Mouse (Mus musculus): ENCODE data around the gene Gm5089. TPM values are rescaled to one million over a fixed set of nuclear protein-coding genes. Genes with fewer than 3 reads are reported as not detected.

Gm5089 gene
- total and polyA plus RNA-seq, 3 experiments = not detected

GRCm38 (mm10) chr14:122489686-122490414 is 38.9 kb upstream of the Gm5089 start:
- H3K4me1 ChIP-seq (ENCODE audit: control insufficient read depth in 1 of 2, insufficient read depth in 2 of 2, low read length in 2 of 2) = no peaks in the 10 kb centered on the region
- no peaks in the 10 kb centered on the region for H3K27me3 ChIP-seq (ENCODE audit: control insufficient read depth in 1 of 2, insufficient read depth in 2 of 2, low read length in 2 of 2)
- H3K9ac ChIP-seq (ENCODE audit: control insufficient read depth, low read depth, low read length, poor library complexity, severe bottlenecking) = no peak overlapping the region
- H3K27ac ChIP-seq (ENCODE audit: control insufficient read depth, low read depth, low read length) = no peak overlapping the region
- no peak overlapping the region for H3K4me3 ChIP-seq (ENCODE audit: control insufficient read depth in 1 of 2, insufficient read depth in 1 of 2, low read depth in 2 of 2, low read length in 2 of 2)
- TF ChIP-seq MAZ (IDR thresholded peaks at IDR 0.05; ENCODE audit: low read depth, low read length) (no peak), MYB (IDR thresholded peaks at IDR 0.05; ENCODE audit: low read depth, low read length) (no peak), TCF12 (IDR thresholded peaks at IDR 0.05; ENCODE audit: low read depth, low read length) (no peak), CHD2 (IDR thresholded peaks at IDR 0.05; ENCODE audit: low read length) (no peak), NRF1 (IDR thresholded peaks at IDR 0.05; ENCODE audit: insufficient read depth, low read depth, low read length, poor library complexity, severe bottlenecking) (no peak), USF1 (IDR thresholded peaks at IDR 0.05; ENCODE audit: low read depth, low read length) (no peak), RAD21 (IDR thresholded peaks at IDR 0.05; ENCODE audit: low read depth, low read length) (no peak), TBP (IDR thresholded peaks at IDR 0.05; ENCODE audit: low read depth, low read length) (no peak), MYC (IDR thresholded peaks at IDR 0.05; ENCODE audit: low read depth, low read length) (no peak), POLR2AphosphoS2 (IDR thresholded peaks at IDR 0.05; ENCODE audit: low read length) (no peak), E2F4 (IDR thresholded peaks at IDR 0.05; ENCODE audit: borderline replicate concordance, low read depth, low read length) (no peak), NELFE (IDR thresholded peaks at IDR 0.05; ENCODE audit: low read depth, low read length) (no peak)
- DNase-seq (ENCODE audit: low read depth, low spot score) = no peak
- no peaks in the 10 kb centered on the region for H3K36me3 ChIP-seq (ENCODE audit: control insufficient read depth in 1 of 2, insufficient read depth in 2 of 2, low read length in 2 of 2)
- no peaks in the 10 kb centered on the region for H3K9me3 ChIP-seq (replicated peaks; ENCODE audit: insufficient read depth, low read length)
- no peaks in the 10 kb centered on the region for H3K79me2 ChIP-seq (ENCODE audit: control insufficient read depth, insufficient read depth, low read length, poor library complexity)

GRCm38 (mm10) chr14:122489041-122489440 is 38.1 kb upstream of the Gm5089 start:
- no peak overlapping the region for H3K4me3 ChIP-seq (ENCODE audit: control insufficient read depth in 1 of 2, insufficient read depth in 1 of 2, low read depth in 2 of 2, low read length in 2 of 2)
- no peak for DNase-seq (ENCODE audit: low read depth, low spot score)
- no peak overlapping the region for H3K27ac ChIP-seq (ENCODE audit: control insufficient read depth, low read depth, low read length)
- no peaks in the 10 kb centered on the region for H3K27me3 ChIP-seq (ENCODE audit: control insufficient read depth in 1 of 2, insufficient read depth in 2 of 2, low read length in 2 of 2)
- H3K9ac ChIP-seq (ENCODE audit: control insufficient read depth, low read depth, low read length, poor library complexity, severe bottlenecking) = no peak overlapping the region
- H3K79me2 ChIP-seq (ENCODE audit: control insufficient read depth, insufficient read depth, low read length, poor library complexity) = no peaks in the 10 kb centered on the region
- TF ChIP-seq NELFE (IDR thresholded peaks at IDR 0.05; ENCODE audit: low read depth, low read length) = no peak
- TF ChIP-seq ZMIZ1 (IDR thresholded peaks at IDR 0.05; ENCODE audit: low read depth, low read length) = no peak
- no peak for TF ChIP-seq CTCF (IDR thresholded peaks at IDR 0.05 in 2 of 3, conservative IDR thresholded peaks at IDR 0.05 in 1 of 3; ENCODE audit: control insufficient read depth in 1 of 3, insufficient read depth in 1 of 3, low read depth in 2 of 3, low read length in 3 of 3, poor library complexity in 1 of 3, severe bottlenecking in 1 of 3)
- no peak for TF ChIP-seq TCF12 (IDR thresholded peaks at IDR 0.05; ENCODE audit: low read depth, low read length)
- TF ChIP-seq TBP (IDR thresholded peaks at IDR 0.05; ENCODE audit: low read depth, low read length) = no peak
- TF ChIP-seq HCFC1 (IDR thresholded peaks at IDR 0.05; ENCODE audit: low read depth, low read length) = no peak
- no peak for TF ChIP-seq POLR2AphosphoS2 (IDR thresholded peaks at IDR 0.05; ENCODE audit: low read length)
- no peak for TF ChIP-seq ELF1 (IDR thresholded peaks at IDR 0.05; ENCODE audit: low read depth, low read length)
- no peak for TF ChIP-seq MAX (IDR thresholded peaks at IDR 0.05; ENCODE audit: low read length)
- TF ChIP-seq NRF1 (IDR thresholded peaks at IDR 0.05; ENCODE audit: insufficient read depth, low read depth, low read length, poor library complexity, severe bottlenecking) = no peak
- TF ChIP-seq SIN3A (IDR thresholded peaks at IDR 0.05; ENCODE audit: low read length) = no peak
- H3K9me3 ChIP-seq (replicated peaks; ENCODE audit: insufficient read depth, low read length) = no peaks in the 10 kb centered on the region
- H3K4me1 ChIP-seq (ENCODE audit: control insufficient read depth in 1 of 2, insufficient read depth in 2 of 2, low read length in 2 of 2) = no peaks in the 10 kb centered on the region
- H3K36me3 ChIP-seq (ENCODE audit: control insufficient read depth in 1 of 2, insufficient read depth in 2 of 2, low read length in 2 of 2) = no peaks in the 10 kb centered on the region
